ENCODE assay signal across 8 mouse cellular contexts in the genomic region with DNA sequence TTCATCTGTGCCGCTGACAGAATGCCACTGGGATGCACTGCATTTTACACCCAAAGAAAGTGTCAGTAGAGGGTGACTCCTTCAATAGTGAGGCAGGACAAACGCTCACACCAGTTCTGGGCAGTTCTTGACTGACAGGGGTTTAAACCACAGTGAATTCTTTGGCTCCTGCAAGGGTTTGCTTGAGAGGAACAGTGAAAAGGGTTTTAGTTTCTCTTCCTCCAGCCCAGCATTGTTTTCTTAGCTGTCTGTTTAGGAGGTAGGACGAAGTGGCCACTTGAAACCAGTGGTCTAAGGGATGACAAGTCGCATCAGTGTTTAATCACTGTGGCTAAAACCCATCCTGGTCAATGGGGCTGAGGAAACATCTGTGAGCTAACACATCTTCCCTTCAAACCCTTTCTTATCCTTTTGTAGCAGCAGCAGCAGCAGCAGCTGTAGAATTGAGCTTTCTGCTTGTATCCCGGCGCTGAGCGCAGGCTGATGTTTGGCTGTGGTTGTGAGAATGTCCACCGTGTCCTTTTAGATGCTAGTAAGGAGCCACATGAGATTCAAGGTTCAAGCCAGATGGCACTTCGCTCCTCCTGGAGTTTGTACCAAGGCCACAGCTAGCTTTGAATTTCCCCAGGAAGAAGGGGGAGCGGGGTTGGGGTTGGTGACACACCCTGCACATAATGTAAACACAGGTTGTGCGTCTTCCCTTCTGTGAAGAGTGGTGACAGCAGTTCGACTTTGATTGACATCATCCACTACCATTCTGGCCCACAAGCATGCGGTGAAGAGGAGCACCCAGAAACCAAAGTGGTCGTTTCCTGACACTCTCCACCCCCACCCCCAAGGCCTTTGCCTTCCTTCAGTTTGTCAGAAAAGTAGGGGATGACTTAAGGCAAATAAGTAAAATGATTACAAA.
DNase-seq lines count a peak whose midpoint lies in the region.

No protein-coding gene starts in this region.

- H3K27ac ChIP-seq in midbrain, embryonic 10.5 days (replicated peaks), result peak overlapping the region; percentile 75

- no peaks in the 10 kb centered on the region for H3K27me3 ChIP-seq in midbrain, embryonic 10.5 days (ENCODE audit: low read depth, poor library complexity, severe bottlenecking)

- peaks cover 32% of the 10 kb centered on the region for H3K4me1 ChIP-seq in midbrain, embryonic 10.5 days

- H3K4me3 ChIP-seq in midbrain, embryonic 10.5 days, result no peak overlapping the region

- H3K9me3 ChIP-seq in midbrain, embryonic 10.5 days (replicated peaks), result no peaks in the 10 kb centered on the region

- DNase-seq in embryo, embryonic 9.5 days (ENCODE audit: extremely low spot score), result peak; percentile 14
- DNase-seq in embryo, embryonic 11 days, result no peak
- DNase-seq in spleen, adult 18-20 months, result peak; percentile 42 to 44
- no peak for DNase-seq in spleen, postnatal 4 days (ENCODE audit: low spot score in 2 of 2)
- peak; percentile 21 for DNase-seq in midbrain, embryonic 10.5 days (ENCODE audit: low spot score)
- DNase-seq in thymus, postnatal 4 days, result peak; percentile 42
- DNase-seq in layer of hippocampus, adult 18-20 months (ENCODE audit: low spot score in 2 of 2), result no peak
- no peak for DNase-seq in left cerebral cortex, adult 9 months (ENCODE audit: low spot score in 2 of 2)

- H3K36me3 ChIP-seq in midbrain, embryonic 10.5 days, result no peaks in the 10 kb centered on the region

- 54% methylated on average over 14 of the region's 14 CpGs for WGBS in midbrain, embryonic 10.5 days

Comparison
In these comparisons a context has a peak if more than half of its experiments do, and no peak if none do; other contexts are left out.
1. DNase-seq: peak in embryo, embryonic 9.5 days (single experiment), spleen, adult 18-20 months (2 of 2), midbrain, embryonic 10.5 days (single experiment) and thymus, postnatal 4 days (single experiment); none in embryo, embryonic 11 days (single experiment), spleen, postnatal 4 days (0 of 2), layer of hippocampus, adult 18-20 months (0 of 2) and left cerebral cortex, adult 9 months (0 of 2).